Mouse (Mus musculus): ENCODE data around the gene Zswim1.

DNA sequence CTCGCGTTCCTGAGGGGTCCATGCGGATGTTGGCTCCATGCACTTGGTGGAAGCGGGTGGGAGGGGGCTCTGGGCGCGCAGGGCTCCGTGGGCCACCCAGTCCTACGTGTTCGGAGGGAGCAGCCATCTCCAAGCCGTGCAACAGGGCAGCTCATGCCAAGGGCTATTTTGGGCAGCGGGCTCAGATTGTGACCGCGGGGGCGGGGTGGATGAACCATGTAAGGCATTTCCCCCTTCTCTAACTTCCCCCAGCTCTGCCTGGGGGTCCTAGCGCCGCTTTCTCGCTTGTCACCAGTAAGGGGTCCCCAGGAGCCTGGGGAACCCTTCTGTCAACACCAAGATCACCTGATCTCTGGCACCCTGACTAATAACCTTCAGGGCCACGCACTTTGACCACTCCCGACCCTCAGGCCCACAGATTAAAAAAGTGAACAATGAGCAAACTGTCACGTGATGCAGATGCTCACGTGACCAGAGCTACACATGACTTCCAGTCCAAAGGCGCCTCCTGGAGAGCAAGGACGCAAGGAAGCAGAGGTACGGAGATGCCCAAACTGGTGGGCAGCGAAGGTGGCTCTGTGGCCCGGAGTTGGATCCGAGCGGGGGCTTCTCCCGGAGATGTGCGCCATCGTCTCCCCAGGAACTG lies 11.0 kb downstream of the Zswim1 start, which contains the start of gene Neurl2:
- TF ChIP-seq TAL1 (IDR thresholded peaks at IDR 0.05; ENCODE audit: low read length) (no peak), GATA1 (IDR thresholded peaks at IDR 0.05; ENCODE audit: low read length) (no peak)

Data from erythroblast, embryonic 14.5 days (primary cell).